Mouse (Mus musculus) bone marrow macrophage, adult 2 months (primary cell): Measurements from ENCODE around the gene Ifnar2.

Source experiments
- CTCF ChIP-seq: IDR thresholded peaks from 2 replicates; pipeline ENCODE4 v1.5.1; 2012; ENCODE audit warnings: low read depth, mild to moderate bottlenecking, low read length, moderate library complexity
- POLR2A ChIP-seq: IDR thresholded peaks from 2 replicates; pipeline ENCODE4 v1.6.1; 2012; ENCODE audit warnings: mild to moderate bottlenecking, low read depth, low read length, borderline replicate concordance

- TF ChIP-seq POLR2A (no peak), CTCF (no peak)
These were observed 76.3 kb downstream of the Ifnar2 start for GRCm38 (mm10) chr16:91448895-91449294.
